Mouse (Mus musculus) telencephalon, adult 2 months (tissue): ENCODE data around the gene Cc2d1a.

Source experiments
- DNase-seq: peaks from one replicate; pipeline ENCODE4 v3.0.0-alpha.2; 2011; ENCODE audit warnings: low read depth, low spot score

The Cc2d1a gene

DNA sequence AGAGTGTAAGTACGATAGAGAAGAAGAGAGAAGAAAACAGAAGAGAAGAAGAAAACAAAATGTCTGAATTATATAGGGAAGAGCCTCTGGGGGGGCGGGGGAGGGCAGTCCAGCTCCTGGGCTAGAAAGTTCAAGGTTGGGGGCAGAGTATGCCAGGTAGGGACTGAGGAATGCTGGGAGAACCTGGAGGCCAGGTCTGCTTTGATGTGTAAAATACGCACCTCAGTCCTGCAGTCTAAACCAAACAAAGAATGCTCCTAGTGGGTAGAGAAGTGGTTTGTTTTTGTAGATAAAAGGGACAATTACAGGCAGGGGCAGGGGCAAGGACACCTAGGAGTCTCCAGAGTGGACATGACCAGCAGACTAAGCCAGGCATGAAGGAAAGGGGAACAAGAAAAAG lies 29.7 kb upstream of the Cc2d1a start:
- DNase-seq, result no peak

GRCm38 (mm10) chr8:84176560-84176959 lies 28.8 kb upstream of the Cc2d1a start:
- no peak for DNase-seq

- DNase-seq, result no peak
Measured at GRCm38 (mm10) chr8:84173861-84174260, 26.1 kb upstream of the Cc2d1a start.

DNA sequence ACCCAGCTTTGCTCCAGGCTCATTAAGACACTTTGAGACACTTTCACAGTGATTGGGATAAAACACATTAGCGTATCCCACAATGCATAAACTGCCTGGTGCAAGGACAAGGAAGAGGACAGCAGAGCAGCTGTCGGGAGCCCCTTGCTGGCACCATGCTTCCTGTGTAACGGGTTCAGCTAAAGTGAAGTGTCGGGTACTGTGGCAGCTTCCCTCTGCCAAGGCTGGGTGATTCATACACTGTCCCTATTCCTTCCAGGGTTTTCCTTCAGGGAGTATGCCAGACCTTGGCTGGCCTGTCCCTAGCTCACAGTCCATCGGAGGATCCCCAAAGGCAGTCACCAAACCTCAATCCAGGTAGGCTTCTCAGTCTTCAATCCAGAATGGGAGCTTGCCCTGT lies 22.4 kb upstream of the Cc2d1a start:
- no peak for DNase-seq

- no peak for DNase-seq
Measured at GRCm38 (mm10) chr8:84167696-84168095, 20.0 kb upstream of the Cc2d1a start.

DNA sequence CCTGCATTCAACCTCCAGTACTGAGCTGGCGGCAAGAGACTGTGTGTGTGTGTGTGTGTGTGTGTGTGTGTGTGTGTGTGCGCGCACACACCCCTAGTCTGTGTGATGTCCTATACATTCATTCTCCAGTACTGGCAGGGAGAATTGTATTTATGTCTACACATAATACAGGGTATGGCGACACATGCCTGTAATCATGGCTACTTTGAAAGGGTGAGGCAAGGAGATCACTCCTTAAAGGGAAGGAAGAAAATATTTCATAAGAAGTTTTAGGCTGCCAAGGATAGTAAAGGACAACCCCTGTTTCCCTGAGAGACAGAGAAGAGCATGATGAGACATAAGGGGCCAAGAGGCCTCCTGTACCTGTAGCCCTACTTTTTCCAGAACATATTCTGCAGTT lies 9.9 kb upstream of the Cc2d1a start:
- DNase-seq, result no peak

- DNase-seq, result no peak
Measured at GRCm38 (mm10) chr8:84149181-84149580, 1.4 kb upstream of the Cc2d1a start.

- no peak for DNase-seq
Measured at GRCm38 (mm10) chr8:84148531-84148850, 755 bp upstream of the Cc2d1a start.

DNA sequence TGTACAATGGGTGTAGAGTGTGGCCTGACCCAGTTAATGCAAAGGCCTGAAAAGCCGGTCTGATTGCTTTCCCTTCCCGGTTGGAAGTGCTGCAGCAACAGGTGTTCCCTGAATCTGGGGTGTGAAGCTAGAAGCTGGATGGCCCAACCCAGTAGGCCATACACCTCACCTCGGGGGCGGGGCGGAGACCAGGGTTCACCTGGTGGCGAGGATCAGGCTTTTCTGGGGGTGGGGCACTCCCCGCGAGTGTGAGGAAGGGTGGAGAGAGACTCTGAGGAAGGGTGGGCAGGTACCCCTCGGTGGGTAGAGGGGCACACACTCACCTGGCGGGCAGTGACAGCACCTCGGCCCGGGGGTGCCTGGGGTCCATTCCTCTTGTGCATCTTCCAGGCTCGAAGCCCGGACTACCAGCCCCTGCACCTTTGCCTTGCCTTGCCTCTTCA lies 391 bp downstream of the Cc2d1a start:
- DNase-seq, result no peak

GRCm38 (mm10) chr8:84144636-84145245 lies 3.0 kb downstream of the Cc2d1a start:
- DNase-seq, result no peak

- DNase-seq, result no peak
Measured at GRCm38 (mm10) chr8:84140838-84141237, 6.9 kb downstream of the Cc2d1a start.

GRCm38 (mm10) chr8:84137848-84138247 lies 9.9 kb downstream of the Cc2d1a start:
- DNase-seq, result no peak

DNA sequence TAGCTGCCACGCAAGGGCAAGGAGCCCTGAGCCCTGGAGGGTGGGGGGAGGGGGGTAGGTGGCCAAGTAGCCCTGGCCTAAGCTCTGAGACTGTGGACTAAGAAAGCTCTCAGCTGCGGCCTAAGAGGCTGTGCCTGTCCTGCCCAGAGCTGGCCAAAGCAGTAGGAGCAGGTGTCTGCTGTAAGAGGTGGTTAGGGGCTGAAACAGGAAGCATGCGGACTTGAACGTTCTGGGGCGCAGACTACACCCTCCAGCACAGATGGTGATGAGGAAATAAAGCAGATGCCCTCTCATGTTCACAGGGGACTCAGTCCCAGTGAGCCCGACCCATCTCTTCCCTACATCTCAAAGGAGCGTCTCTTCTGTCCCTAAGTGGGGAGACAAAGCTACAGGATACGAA lies 15.5 kb downstream of the Cc2d1a start:
- no peak for DNase-seq

- DNase-seq, result no peak
Measured at GRCm38 (mm10) chr8:84130806-84131205, 16.9 kb downstream of the Cc2d1a start.

GRCm38 (mm10) chr8:84128277-84128676 lies 19.5 kb downstream of the Cc2d1a start:
- DNase-seq, result no peak

DNA sequence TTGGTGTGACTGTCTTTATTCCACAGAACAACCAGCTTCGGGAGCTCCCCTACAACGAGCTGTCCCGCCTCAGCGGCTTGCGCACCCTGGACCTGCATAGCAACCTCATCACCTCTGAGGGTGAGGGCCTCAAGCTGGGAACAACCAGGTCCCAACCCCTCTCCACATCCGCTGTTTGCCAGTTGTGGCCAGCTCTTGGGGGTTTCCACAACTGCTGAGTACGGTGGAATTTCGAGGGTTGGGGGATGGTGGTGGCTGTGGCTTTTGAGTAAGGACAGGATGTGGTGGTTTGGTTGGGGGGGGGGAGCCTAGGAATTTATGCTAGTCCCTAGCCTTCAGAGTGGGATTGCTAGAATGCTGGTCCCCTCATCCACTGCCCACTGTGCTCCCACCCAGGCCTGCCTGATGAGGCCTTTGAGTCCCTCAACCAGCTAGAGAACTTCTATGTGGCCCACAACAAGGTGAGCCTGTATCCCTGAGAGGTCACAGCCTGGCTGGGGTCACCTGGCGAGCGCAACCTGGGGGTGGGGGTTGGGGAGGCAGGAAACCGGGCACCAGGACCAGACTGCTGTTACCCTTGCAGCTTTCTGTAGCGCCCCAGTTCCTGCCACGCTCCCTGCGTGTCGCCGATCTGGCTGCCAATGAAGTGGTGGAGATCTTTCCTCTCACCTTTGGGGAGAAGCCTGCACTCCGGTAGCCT lies 20.4 kb downstream of the Cc2d1a start:
- DNase-seq, result no peak

- DNase-seq, result no peak
Measured at GRCm38 (mm10) chr8:84126742-84127141, 21.0 kb downstream of the Cc2d1a start.

GRCm38 (mm10) chr8:84125656-84126055 lies 22.1 kb downstream of the Cc2d1a start, which contains the start of gene Podnl1:
Gene Podnl1, plus strand, starts transcription at chr8:84125989.
- no peak for DNase-seq

DNA sequence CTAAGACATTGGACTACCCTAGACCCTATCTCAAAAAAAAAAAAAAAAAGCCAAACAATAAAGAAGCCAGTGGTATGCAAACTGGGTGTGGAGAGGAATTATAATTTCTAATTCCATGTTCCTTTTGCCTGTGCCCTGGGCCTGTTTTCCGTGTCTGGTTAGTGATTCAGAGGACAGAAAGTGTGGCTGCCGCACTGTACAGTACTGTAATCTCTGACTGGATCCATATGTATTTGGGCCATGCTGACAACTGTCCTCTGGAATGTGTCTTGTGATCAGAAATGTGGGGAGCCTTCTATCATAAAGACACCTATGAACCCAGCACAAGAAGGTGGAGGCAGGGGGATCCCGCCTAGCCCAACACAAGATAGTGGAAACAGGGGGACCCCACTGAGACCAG lies 25.6 kb downstream of the Cc2d1a start:
- no peak for DNase-seq

DNA sequence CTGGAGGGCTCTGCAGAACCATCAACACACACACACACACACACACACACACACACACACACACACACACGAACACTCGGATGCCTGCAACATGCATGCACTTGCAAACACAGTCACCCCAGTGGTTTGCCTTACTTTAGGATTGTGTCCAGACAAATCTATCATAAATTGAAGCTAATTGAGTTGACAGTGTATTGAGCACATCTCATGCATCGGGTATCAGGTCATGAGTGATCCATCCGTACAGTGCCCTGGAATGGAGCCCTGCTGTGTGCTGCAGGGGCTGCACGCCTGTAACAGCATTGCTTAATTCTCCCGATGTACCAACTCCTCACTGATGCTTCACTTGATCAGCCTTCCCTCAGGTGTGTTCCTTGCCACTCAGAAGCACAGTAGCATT lies 32.1 kb downstream of the Cc2d1a start:
- no peak for DNase-seq

DNA sequence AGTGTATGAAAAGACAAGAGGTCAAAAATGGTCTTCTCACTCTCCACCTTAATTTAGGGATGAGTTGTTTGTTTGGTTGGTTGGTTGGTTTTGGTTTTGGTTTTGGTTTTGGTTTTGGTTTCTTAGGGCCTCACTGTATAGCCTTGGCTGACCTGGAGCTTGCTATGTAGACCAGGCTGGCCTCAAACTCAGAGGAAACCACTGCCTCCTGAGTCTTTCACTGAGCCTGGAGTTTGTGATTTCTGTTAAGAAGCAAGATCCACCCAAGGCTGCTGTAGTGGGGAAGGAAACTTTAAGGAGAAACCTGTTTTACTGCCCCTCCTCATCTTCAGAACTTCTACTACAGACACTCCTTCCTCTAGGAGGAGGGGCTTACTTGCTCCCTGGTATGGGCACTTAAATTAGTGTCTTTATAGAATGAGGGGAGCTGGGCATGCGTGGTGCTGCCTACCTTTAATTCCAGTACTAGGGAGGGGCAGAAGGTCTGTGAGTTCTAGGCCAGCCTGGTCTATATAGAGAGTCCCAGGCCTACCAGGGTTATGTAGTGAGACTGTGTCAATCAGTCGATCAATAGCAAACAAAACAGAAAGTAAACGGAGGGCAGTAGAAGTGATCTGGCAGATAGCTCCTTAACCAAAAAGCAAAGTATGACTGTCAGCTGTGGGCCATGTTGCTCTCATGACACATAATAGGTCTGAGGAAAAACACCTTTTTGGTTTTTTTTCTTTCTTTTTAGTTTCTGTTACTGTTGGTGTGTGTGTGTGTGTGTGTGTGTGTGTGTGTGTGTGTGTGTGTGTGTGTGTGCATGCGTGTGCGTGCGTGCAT lies 41.3 kb downstream of the Cc2d1a start:
- no peak for DNase-seq

- no peak for DNase-seq
Measured at GRCm38 (mm10) chr8:84105676-84106075, 42.1 kb downstream of the Cc2d1a start.
